Mouse (Mus musculus): ENCODE measurements around the gene Acsl6. TPM values are rescaled to one million over a fixed set of nuclear protein-coding genes. Genes with fewer than 3 reads are reported as not detected.

Gene Acsl6
- polyA plus RNA-seq, 1 experiment from 2014 or later = 40.9 TPM

DNA sequence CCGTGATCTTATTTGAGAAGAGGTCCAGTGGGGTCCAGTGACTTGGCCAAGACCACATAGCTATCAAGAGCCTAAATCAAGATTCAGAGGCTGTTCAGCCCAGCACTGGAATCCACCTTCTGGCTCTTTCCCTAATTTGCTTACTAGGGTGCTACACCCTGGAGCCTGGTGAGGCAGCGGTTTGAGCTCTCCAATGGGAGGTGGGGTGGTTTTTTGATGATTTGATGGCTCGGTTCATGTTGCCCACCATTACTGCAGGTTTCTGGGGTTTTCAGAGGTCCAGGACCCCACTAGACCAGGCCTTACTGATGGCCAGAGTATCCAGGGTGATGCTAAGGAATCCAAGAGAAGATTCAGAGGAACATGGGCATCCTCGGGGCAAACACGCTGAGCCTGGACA, 11.7 kb downstream of the Acsl6 start:
- Histone ChIP-seq H3K9me3 (ENCODE audit: control insufficient read depth, low read length) (no peaks in the 10 kb centered on the region), H3K4me3 (replicated peaks; ENCODE audit: low read length) (no peak overlapping the region), H3K4me2 (ENCODE audit: low read length) (no peak overlapping the region), H3K9ac (replicated peaks; ENCODE audit: low read depth, low read length) (no peak overlapping the region), H3K4me1 (replicated peaks; ENCODE audit: control insufficient read depth, insufficient read depth, low read length) (peaks cover 27% of the 10 kb centered on the region), H3K27ac (ENCODE audit: low read length) (no peak overlapping the region), H3K27me3 (replicated peaks; ENCODE audit: control insufficient read depth, insufficient read depth, low read length) (no peaks in the 10 kb centered on the region), H3K36me3 (ENCODE audit: control insufficient read depth, insufficient read depth) (peaks cover under 1% of the 10 kb centered on the region; the same call in 1 of the 2 replicates)
- 88% methylated on average over 5 of the region's 5 CpGs for WGBS
- no peak for ATAC-seq

GRCm38 (mm10) chr11:54317361-54317760, 13.8 kb downstream of the Acsl6 start:
- Histone ChIP-seq H3K27me3 (replicated peaks; ENCODE audit: control insufficient read depth, insufficient read depth, low read length) (no peaks in the 10 kb centered on the region), H3K4me2 (ENCODE audit: low read length) (no peak overlapping the region)
- 84% methylated on average over 8 of the region's 8 CpGs for WGBS

GRCm38 (mm10) chr11:54317795-54318194, 14.2 kb downstream of the Acsl6 start:
- Histone ChIP-seq H3K36me3 (ENCODE audit: control insufficient read depth, insufficient read depth) (peaks cover 7% of the 10 kb centered on the region; the same call in 1 of the 2 replicates), H3K4me3 (replicated peaks; ENCODE audit: low read length) (no peak overlapping the region), H3K9ac (replicated peaks; ENCODE audit: low read depth, low read length) (no peak overlapping the region), H3K27ac (ENCODE audit: low read length) (no peak overlapping the region), H3K4me1 (replicated peaks; ENCODE audit: control insufficient read depth, insufficient read depth, low read length) (peaks cover 11% of the 10 kb centered on the region), H3K9me3 (ENCODE audit: control insufficient read depth, low read length) (no peaks in the 10 kb centered on the region), H3K27me3 (replicated peaks; ENCODE audit: control insufficient read depth, insufficient read depth, low read length) (no peaks in the 10 kb centered on the region), H3K4me2 (ENCODE audit: low read length) (no peak overlapping the region)
- ATAC-seq = no peak
- WGBS = 72% methylated on average over 3 of the region's 3 CpGs

More at GRCm38 (mm10) chr11:54317361-54317760, 13.8 kb downstream of the Acsl6 start:
- Histone ChIP-seq H3K4me1 (replicated peaks; ENCODE audit: control insufficient read depth, insufficient read depth, low read length) (peaks cover 15% of the 10 kb centered on the region), H3K9ac (replicated peaks; ENCODE audit: low read depth, low read length) (no peak overlapping the region), H3K36me3 (ENCODE audit: control insufficient read depth, insufficient read depth) (peaks cover 7% of the 10 kb centered on the region; the same call in 1 of the 2 replicates), H3K4me3 (replicated peaks; ENCODE audit: low read length) (no peak overlapping the region), H3K27ac (ENCODE audit: low read length) (no peak overlapping the region), H3K9me3 (ENCODE audit: control insufficient read depth, low read length) (no peaks in the 10 kb centered on the region)
- no peak for ATAC-seq

GRCm38 (mm10) chr11:54321802-54322532, 18.4 kb downstream of the Acsl6 start:
- Histone ChIP-seq H3K27ac (ENCODE audit: low read length) (no peak overlapping the region), H3K4me3 (replicated peaks; ENCODE audit: low read length) (no peak overlapping the region), H3K27me3 (replicated peaks; ENCODE audit: control insufficient read depth, insufficient read depth, low read length) (no peaks in the 10 kb centered on the region), H3K4me2 (ENCODE audit: low read length) (no peak overlapping the region), H3K36me3 (ENCODE audit: control insufficient read depth, insufficient read depth) (peaks cover 20% of the 10 kb centered on the region), H3K9ac (replicated peaks; ENCODE audit: low read depth, low read length) (no peak overlapping the region), H3K9me3 (ENCODE audit: control insufficient read depth, low read length) (no peaks in the 10 kb centered on the region), H3K4me1 (replicated peaks; ENCODE audit: control insufficient read depth, insufficient read depth, low read length) (no peaks in the 10 kb centered on the region)
- ATAC-seq = no peak
- WGBS = 89% methylated on average over 5 of the region's 5 CpGs

GRCm38 (mm10) chr11:54331463-54332183, 28.0 kb downstream of the Acsl6 start:
- Histone ChIP-seq H3K9ac (replicated peaks; ENCODE audit: low read depth, low read length) (no peak overlapping the region), H3K27me3 (replicated peaks; ENCODE audit: control insufficient read depth, insufficient read depth, low read length) (no peaks in the 10 kb centered on the region), H3K4me3 (replicated peaks; ENCODE audit: low read length) (no peak overlapping the region), H3K4me2 (ENCODE audit: low read length) (no peak overlapping the region), H3K4me1 (replicated peaks; ENCODE audit: control insufficient read depth, insufficient read depth, low read length) (no peaks in the 10 kb centered on the region), H3K36me3 (ENCODE audit: control insufficient read depth, insufficient read depth) (peaks cover 30% of the 10 kb centered on the region), H3K9me3 (ENCODE audit: control insufficient read depth, low read length) (no peaks in the 10 kb centered on the region), H3K27ac (ENCODE audit: low read length) (no peak overlapping the region)
- WGBS = 83% methylated on average over 10 of the region's 10 CpGs
- no peak for ATAC-seq

- no peaks in the 10 kb centered on the region for H3K4me1 ChIP-seq (replicated peaks; ENCODE audit: control insufficient read depth, insufficient read depth, low read length)
- H3K36me3 ChIP-seq (ENCODE audit: control insufficient read depth, insufficient read depth) = peaks cover 26% of the 10 kb centered on the region
- no peaks in the 10 kb centered on the region for H3K27me3 ChIP-seq (replicated peaks; ENCODE audit: control insufficient read depth, insufficient read depth, low read length)
- no peak overlapping the region for H3K4me2 ChIP-seq (ENCODE audit: low read length)
- no peaks in the 10 kb centered on the region for H3K9me3 ChIP-seq (ENCODE audit: control insufficient read depth, low read length)
- H3K27ac ChIP-seq (ENCODE audit: low read length) = no peak overlapping the region
- no peak overlapping the region for H3K4me3 ChIP-seq (replicated peaks; ENCODE audit: low read length)
- ATAC-seq = no peak
- WGBS = 60% methylated on average over 13 of the region's 13 CpGs
- no peak overlapping the region for H3K9ac ChIP-seq (replicated peaks; ENCODE audit: low read depth, low read length)
Observed at GRCm38 (mm10) chr11:54336165-54336707, 32.6 kb downstream of the Acsl6 start.

DNA sequence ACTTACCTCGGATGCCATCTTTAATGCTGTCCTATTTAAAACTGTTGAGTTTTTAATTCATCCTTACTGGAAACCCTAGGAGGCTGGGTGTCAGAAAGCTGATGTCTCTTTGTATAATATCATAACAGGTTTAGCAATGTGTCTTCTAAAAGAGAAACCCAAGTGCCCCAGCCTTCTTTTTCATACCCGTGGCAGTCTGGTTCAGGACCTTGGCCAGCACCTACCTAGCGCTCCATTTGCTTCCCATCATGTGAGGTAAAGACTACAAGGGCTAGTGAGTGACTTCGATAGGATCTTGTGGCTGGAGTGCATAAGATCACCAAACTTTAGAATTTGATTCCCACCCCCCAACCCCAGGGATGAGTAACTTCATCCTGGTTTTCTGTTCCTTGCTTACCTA, 40.1 kb downstream of the Acsl6 start:
- Histone ChIP-seq H3K4me3 (replicated peaks; ENCODE audit: low read length) (no peak overlapping the region), H3K4me1 (replicated peaks; ENCODE audit: control insufficient read depth, insufficient read depth, low read length) (no peaks in the 10 kb centered on the region), H3K9ac (replicated peaks; ENCODE audit: low read depth, low read length) (no peak overlapping the region), H3K9me3 (ENCODE audit: control insufficient read depth, low read length) (no peaks in the 10 kb centered on the region), H3K27me3 (replicated peaks; ENCODE audit: control insufficient read depth, insufficient read depth, low read length) (no peaks in the 10 kb centered on the region), H3K4me2 (ENCODE audit: low read length) (no peak overlapping the region), H3K27ac (ENCODE audit: low read length) (no peak overlapping the region), H3K36me3 (ENCODE audit: control insufficient read depth, insufficient read depth) (peaks cover 12% of the 10 kb centered on the region)
- 60% methylated on average over 4 of the region's 4 CpGs for WGBS
- no peak for ATAC-seq

DNA sequence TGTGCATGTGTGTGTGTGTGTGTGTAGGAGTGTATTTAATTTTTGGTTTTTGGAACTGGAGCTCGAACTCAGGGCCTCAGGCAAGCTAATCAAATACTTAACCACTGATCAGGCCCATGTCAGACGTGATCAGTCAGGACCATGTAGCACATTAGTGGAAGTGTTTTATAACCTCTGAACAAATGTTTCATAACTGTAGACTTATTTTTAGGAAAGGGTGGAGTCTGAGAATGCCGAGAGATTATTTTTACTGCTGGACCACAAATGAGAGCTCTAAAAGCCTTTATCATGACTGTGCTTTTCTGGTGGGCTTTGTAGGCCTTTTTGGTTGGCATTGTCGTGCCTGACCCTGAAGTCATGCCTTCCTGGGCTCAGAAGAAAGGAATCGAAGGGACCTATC, 48.1 kb downstream of the Acsl6 start:
- ATAC-seq = no peak
- Histone ChIP-seq H3K27me3 (replicated peaks; ENCODE audit: control insufficient read depth, insufficient read depth, low read length) (no peaks in the 10 kb centered on the region), H3K9me3 (ENCODE audit: control insufficient read depth, low read length) (no peaks in the 10 kb centered on the region), H3K4me3 (replicated peaks; ENCODE audit: low read length) (no peak overlapping the region), H3K4me1 (replicated peaks; ENCODE audit: control insufficient read depth, insufficient read depth, low read length) (peaks cover 6% of the 10 kb centered on the region), H3K4me2 (ENCODE audit: low read length) (no peak overlapping the region), H3K27ac (ENCODE audit: low read length) (no peak overlapping the region), H3K9ac (replicated peaks; ENCODE audit: low read depth, low read length) (no peak overlapping the region), H3K36me3 (ENCODE audit: control insufficient read depth, insufficient read depth) (peaks cover 4% of the 10 kb centered on the region; the same call in 1 of the 2 replicates)
- WGBS = 63% methylated on average over 5 of the region's 5 CpGs

DNA sequence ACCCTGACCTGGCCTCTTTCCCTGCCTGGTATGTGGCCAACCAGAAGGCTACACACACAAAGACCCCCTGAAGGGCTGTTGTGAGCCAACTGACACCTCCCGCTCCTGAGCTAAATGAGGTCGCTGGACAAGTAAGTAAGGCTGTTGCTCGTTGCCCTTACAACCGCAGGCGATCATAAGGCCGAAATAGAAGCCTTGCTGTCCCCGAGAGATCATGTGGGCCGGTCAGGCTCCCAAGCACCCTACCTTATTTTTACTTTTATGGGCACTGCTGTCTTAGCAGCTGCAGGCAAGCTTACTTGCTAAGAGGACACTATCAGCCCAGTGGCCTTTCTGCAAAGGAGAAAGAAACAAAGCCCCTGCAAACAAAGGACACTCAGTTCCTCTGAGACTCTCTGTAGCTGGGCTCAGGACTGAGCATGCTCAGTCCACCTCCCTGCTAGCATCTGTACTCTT, 49.6 kb downstream of the Acsl6 start:
- Histone ChIP-seq H3K4me1 (replicated peaks; ENCODE audit: control insufficient read depth, insufficient read depth, low read length) (peaks cover 6% of the 10 kb centered on the region), H3K27ac (ENCODE audit: low read length) (no peak overlapping the region), H3K4me3 (replicated peaks; ENCODE audit: low read length) (no peak overlapping the region), H3K36me3 (ENCODE audit: control insufficient read depth, insufficient read depth) (peaks cover 7% of the 10 kb centered on the region; the same call in 1 of the 2 replicates), H3K4me2 (ENCODE audit: low read length) (no peak overlapping the region), H3K9ac (replicated peaks; ENCODE audit: low read depth, low read length) (no peak overlapping the region), H3K27me3 (replicated peaks; ENCODE audit: control insufficient read depth, insufficient read depth, low read length) (no peaks in the 10 kb centered on the region), H3K9me3 (ENCODE audit: control insufficient read depth, low read length) (no peaks in the 10 kb centered on the region)
- 0 out of 2 replicates have a peak, but pooled peaks have one; percentile 26 for ATAC-seq
- WGBS = 6% methylated on average over 8 of the region's 8 CpGs

All from forebrain, embryonic 16.5 days (tissue).